Mouse (Mus musculus): ENCODE data around the gene Rap1gds1.
A peak's percentile ranks its signal among the peaks of the same experiment; 100 is the strongest.

Gene Rap1gds1

GRCm38 (mm10) chr3:139048701-139049622 lies 26.0 kb downstream of the Rap1gds1 start:
- DNase-seq (ENCODE audit: low read depth, low spot score), result peak; percentile 50

GRCm38 (mm10) chr3:139042433-139042854 lies 32.6 kb downstream of the Rap1gds1 start:
- no peak for DNase-seq (ENCODE audit: low read depth, low spot score)

DNA sequence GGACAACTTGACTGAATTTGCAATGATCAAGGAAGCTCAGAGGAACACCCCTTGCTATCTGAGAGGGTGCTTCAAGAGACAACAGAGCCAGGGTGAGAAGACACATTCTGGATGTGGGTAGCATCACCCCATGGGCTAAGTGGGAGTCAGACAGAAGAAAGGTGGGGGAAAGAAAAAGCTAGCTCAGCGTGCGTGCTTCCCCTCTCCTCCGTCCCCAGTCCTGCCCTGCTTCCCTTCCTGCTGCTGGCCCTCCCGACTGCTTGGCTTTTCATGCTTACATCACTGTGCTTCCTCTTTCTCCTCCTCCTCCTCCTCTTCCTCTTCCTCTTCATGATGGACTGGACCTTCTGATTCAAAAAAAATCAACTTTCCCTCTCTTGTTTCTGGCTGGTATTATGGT lies 33.1 kb downstream of the Rap1gds1 start:
- DNase-seq (ENCODE audit: low read depth, low spot score), result peak; percentile 37

- DNase-seq (ENCODE audit: low read depth, low spot score), result no peak
Measured at GRCm38 (mm10) chr3:139037030-139037429, 38.0 kb downstream of the Rap1gds1 start.

DNA sequence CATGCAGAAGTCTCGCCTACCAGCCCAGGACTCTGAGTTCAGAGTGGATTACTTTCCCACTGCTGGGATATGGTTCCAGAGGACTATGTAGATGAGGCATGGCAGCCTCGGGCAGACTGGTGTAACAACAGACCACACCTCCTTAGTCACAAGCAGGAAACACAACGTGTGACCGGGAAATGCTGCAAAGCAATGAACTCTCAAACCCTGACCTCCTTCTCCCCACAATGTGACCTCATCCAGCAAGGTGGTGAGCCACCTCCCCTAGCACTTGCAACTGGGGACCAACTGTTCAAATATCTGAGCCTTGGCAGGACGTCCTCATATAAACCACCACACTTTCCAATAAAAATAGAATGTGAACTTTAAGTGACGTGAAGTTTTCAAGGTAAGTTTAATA lies 41.8 kb downstream of the Rap1gds1 start:
- DNase-seq (ENCODE audit: low read depth, low spot score), result no peak

GRCm38 (mm10) chr3:139030644-139031227 lies 44.3 kb downstream of the Rap1gds1 start:
- peak; percentile 52 for DNase-seq (ENCODE audit: low read depth, low spot score)

- DNase-seq (ENCODE audit: low read depth, low spot score), result no peak
Measured at GRCm38 (mm10) chr3:139025077-139025476, 49.9 kb downstream of the Rap1gds1 start.

GRCm38 (mm10) chr3:139023585-139023984 lies 51.4 kb downstream of the Rap1gds1 start:
- DNase-seq (ENCODE audit: low read depth, low spot score), result peak; percentile 91

GRCm38 (mm10) chr3:139012352-139012751 lies 62.6 kb downstream of the Rap1gds1 start:
- DNase-seq (ENCODE audit: low read depth, low spot score), result peak; percentile 89

GRCm38 (mm10) chr3:139005669-139006068 lies 69.3 kb downstream of the Rap1gds1 start:
- DNase-seq (ENCODE audit: low read depth, low spot score), result peak; percentile 36

GRCm38 (mm10) chr3:139002774-139003173 lies 72.2 kb downstream of the Rap1gds1 start:
- peak; percentile 52 for DNase-seq (ENCODE audit: low read depth, low spot score)

GRCm38 (mm10) chr3:139000071-139000867 lies 74.7 kb downstream of the Rap1gds1 start:
- no peak for DNase-seq (ENCODE audit: low read depth, low spot score)

DNA sequence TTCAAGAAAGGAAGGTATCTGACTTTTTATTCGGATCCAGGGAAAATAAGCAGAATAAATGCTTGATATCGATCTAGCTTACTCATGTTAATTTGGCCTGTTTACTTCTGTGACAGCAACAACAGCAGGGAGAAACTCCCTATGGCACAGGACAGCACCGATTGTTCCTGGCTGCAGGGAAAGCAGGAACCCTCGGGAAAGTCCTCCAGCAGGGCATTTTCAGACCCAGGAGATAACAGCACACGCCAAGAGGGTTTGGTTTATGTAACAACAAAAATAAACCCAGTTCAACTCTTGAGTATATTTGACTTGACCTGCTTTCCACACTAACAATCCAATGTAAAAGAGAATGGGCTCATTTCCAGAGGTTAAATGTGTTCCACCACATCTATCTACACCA lies 81.5 kb downstream of the Rap1gds1 start:
- peak; percentile 61 for DNase-seq (ENCODE audit: low read depth, low spot score)

DNA sequence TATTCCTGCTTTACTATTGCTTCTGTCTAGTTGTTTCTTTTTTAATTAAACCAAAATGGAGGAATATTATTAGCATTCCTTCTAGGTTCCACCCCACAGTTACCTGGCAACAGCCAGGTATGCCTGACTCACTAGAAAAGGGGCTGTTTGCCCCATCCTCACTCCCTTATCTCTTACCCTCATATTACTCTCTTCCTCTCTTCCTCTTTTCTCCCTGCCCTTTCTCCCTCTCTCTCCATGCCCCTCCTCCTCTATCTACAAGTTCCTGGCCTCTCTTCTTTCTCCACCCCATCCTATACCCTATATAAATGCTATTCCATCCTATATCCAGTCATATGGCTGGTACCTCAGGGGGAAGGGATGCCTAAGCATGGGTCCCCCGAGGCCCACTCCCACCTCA lies 83.6 kb downstream of the Rap1gds1 start:
- no peak for DNase-seq (ENCODE audit: low read depth, low spot score)

DNA sequence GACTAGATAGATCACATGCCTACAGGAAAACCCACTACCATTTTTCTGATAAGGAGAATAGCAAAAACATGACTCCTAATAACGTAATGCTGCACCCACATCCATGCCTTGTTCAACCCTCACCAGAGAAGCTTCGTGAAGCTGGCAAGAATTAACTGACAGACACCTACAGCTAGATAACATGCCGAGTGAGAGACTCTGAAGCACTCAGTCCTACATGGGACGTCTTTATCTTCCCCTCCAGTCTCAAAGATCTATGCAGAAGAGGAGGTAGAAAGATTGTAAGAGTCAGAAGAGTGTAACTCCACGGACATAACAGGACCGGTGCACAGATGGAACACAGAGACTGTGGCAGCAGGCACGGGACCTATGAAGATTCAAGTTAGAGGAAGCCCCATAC lies 85.9 kb downstream of the Rap1gds1 start:
- DNase-seq (ENCODE audit: low read depth, low spot score), result no peak

GRCm38 (mm10) chr3:138988004-138988403 lies 87.0 kb downstream of the Rap1gds1 start:
- DNase-seq (ENCODE audit: low read depth, low spot score), result peak; percentile 85

GRCm38 (mm10) chr3:138982249-138982648 lies 92.8 kb downstream of the Rap1gds1 start:
- DNase-seq (ENCODE audit: low read depth, low spot score), result no peak

DNA sequence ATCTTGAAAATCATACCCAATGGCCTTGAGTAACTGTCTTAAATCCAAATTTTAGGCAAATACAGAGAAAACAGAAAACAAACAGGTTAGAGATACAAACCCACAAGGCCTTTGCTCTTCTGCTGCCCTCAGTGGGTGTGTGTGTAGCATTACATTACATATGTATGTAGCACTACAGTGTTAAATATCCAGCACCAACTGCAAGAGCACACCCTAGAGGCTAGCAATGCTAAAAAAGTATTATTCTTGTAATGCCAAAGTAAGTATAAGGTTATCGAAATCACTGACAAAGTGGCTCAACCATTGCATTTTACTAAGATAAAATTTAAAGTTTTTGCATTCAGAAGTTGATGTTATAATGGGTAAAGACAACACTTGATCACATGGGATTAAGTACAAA lies 97.6 kb downstream of the Rap1gds1 start:
- DNase-seq (ENCODE audit: low read depth, low spot score), result no peak

DNA sequence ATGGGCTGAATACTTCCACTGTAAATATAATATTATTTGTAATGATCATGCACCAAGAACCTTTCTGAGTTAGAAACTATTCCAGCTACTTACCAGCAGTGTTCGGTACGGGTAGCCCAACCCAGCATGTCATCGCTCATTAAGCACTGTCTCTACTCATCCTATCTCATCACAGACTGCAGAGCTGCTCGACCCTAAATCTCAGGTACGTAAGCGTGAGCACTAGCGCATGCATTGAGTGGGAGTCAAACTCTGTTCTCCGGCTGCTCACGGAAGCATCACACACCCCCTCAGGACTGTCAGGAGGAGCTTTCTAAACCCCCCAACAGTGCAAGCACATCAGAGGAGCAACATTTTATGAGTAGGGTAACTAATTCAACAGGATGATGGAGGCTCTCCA lies 107.4 kb downstream of the Rap1gds1 start:
- DNase-seq (ENCODE audit: low read depth, low spot score), result peak; percentile 73

DNA sequence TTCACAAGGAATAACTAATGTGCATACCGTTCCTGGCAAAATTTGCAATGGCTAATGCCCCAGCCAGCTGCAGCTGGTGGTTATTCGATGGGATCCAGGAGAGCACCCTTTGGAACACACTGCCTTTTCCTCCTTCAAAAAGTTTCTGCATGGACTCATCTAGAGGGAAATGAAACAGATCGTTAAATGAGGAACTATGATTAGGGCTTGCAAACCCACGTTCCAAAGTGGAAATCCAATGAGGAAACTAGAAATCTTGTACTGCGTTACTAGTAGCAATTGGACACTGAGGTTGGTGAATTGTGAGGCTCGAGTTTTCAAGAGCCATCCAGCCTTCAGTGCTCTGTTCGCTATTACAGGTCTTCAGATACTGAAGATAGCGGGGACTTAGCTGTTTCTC lies 116.5 kb downstream of the Rap1gds1 start:
- no peak for DNase-seq (ENCODE audit: low read depth, low spot score)

- DNase-seq (ENCODE audit: low read depth, low spot score), result no peak
Measured at GRCm38 (mm10) chr3:138955220-138955619, 119.8 kb downstream of the Rap1gds1 start.

GRCm38 (mm10) chr3:138949081-138949480 lies 125.9 kb downstream of the Rap1gds1 start:
- peak; percentile 92 for DNase-seq (ENCODE audit: low read depth, low spot score)
